Mouse (Mus musculus): ENCODE results near the gene Cacna2d3. TPM values are rescaled to one million over a fixed set of nuclear protein-coding genes. Genes with fewer than 3 reads are reported as not detected.

Cacna2d3 gene
- polyA plus RNA-seq, 1 experiment from 2014 or later, result 35.6 TPM

DNA sequence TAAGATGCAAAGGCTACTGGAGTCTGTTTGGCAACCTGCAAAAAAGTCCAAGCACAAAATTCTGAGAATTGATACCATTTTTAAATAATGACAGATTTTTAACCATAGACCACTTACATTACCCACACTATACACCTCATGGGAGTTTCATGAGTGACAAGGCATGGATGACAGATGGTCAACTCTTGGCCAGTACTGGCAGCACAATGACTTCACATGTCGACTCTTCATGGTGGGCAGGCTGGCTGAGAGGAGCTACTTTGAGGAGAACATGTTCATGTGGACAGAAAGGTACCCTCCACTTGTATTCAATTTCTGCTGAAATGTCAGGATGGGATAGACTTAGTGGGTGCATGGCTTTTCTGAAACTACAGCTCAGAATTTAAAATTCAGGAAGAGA is 498.7 kb downstream of the Cacna2d3 start:
- H3K9ac ChIP-seq (replicated peaks), result no peak overlapping the region
- H3K27ac ChIP-seq, result no peak overlapping the region
- no peaks in the 10 kb centered on the region for H3K9me3 ChIP-seq
- ATAC-seq, result no peak
- no peak overlapping the region for H3K4me2 ChIP-seq (replicated peaks)
- no peak overlapping the region for H3K4me3 ChIP-seq (replicated peaks)
- peaks cover 17% of the 10 kb centered on the region; the same call in 1 of the 2 replicates for H3K27me3 ChIP-seq
- no peaks in the 10 kb centered on the region for H3K36me3 ChIP-seq
- H3K4me1 ChIP-seq (replicated peaks), result peaks cover 11% of the 10 kb centered on the region; the same call in 1 of the 2 replicates
- 94% methylated on average over 1 of the region's 1 CpGs for WGBS

DNA sequence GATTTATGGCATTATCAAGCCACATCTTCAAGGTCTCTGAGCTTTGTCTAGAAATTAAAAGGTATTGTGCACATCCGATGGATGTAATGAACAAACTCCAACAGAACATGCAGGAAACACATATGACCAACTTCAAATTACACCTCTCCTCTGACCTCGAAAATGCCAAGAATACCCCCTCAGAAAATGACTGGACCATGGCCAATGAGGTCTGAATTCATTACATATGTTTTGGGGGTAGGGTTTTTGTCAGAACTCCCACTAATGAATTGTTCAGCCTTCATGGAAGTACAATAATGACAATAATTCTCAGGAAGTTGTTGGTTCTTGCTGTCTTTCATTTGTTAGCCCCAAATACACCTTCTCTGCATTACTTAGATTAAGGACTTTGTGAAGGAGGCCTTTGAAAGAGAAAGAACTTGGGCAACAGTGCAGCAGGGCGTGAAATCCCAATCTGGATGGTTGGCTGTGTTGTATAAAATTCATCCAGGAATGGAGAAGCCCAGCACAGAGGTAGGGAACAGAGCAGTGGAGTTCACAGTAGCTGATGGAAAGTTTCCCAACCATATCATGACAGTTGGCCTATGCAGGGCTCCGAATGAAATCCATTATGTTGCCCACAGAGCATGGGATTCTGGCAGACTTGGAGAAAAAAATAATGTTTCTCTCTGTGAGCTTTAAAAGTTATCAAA is 499.3 kb downstream of the Cacna2d3 start:
- Histone ChIP-seq H3K4me1 (replicated peaks) (peaks cover 11% of the 10 kb centered on the region; the same call in 1 of the 2 replicates), H3K4me2 (replicated peaks) (no peak overlapping the region), H3K36me3 (no peaks in the 10 kb centered on the region), H3K9me3 (no peaks in the 10 kb centered on the region), H3K27ac (no peak overlapping the region), H3K4me3 (replicated peaks) (no peak overlapping the region), H3K9ac (replicated peaks) (no peak overlapping the region), H3K27me3 (peaks cover 20% of the 10 kb centered on the region)
- WGBS, result 55% methylated on average over 4 of the region's 4 CpGs
- ATAC-seq, result no peak

DNA sequence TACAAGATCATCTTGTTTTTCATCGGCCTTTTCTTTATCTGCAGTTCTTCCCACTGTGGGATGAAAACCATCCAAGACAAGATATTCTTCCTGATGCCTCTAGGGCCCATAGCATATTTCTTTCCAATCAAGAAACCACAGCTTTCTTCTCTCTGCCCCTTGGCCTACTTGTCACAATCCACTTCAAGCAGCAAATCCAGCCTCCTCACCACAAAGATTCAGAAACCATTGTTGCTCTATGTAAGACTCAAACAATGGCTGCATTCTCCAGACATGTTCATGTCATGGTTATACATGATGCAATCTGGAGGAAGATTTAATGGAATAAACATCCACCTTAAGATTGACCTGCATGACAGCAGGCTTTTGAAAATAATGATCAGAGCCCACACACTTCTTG is 505.6 kb downstream of the Cacna2d3 start:
- H3K27ac ChIP-seq, result no peak overlapping the region
- H3K9ac ChIP-seq (replicated peaks), result no peak overlapping the region
- peaks cover 15% of the 10 kb centered on the region for H3K27me3 ChIP-seq
- no peaks in the 10 kb centered on the region for H3K9me3 ChIP-seq
- ATAC-seq, result no peak
- H3K4me3 ChIP-seq (replicated peaks), result no peak overlapping the region
- no peaks in the 10 kb centered on the region for H3K36me3 ChIP-seq
- no peaks in the 10 kb centered on the region for H3K4me1 ChIP-seq (replicated peaks)
- H3K4me2 ChIP-seq (replicated peaks), result no peak overlapping the region
- WGBS, result 83% methylated on average over 1 of the region's 1 CpGs

DNA sequence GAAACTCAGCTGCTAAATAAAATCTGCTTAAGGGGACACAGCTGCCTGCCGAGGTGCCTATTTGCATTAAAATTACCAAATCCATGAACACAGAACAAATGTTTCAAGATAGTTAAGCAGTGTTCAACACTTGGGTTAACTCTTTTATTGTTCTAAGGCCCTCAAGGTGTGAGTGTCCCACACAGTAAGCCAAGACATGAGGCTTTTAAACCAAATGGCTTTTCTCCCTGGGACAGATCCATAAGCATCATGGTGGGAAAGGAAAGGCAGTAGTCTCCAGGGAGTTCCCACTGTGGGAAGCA is 516.7 kb downstream of the Cacna2d3 start:
- H3K4me2 ChIP-seq (replicated peaks), result no peak overlapping the region
- H3K9ac ChIP-seq (replicated peaks), result no peak overlapping the region
- H3K36me3 ChIP-seq, result no peaks in the 10 kb centered on the region
- peaks cover 28% of the 10 kb centered on the region for H3K4me1 ChIP-seq (replicated peaks)
- H3K9me3 ChIP-seq, result no peaks in the 10 kb centered on the region
- peak overlapping the region; percentile 22 for H3K27ac ChIP-seq
- ATAC-seq, result peak; percentile 63
- no peaks in the 10 kb centered on the region for H3K27me3 ChIP-seq
- 13% methylated on average over 1 of the region's 1 CpGs for WGBS
- H3K4me3 ChIP-seq (replicated peaks), result no peak overlapping the region

DNA sequence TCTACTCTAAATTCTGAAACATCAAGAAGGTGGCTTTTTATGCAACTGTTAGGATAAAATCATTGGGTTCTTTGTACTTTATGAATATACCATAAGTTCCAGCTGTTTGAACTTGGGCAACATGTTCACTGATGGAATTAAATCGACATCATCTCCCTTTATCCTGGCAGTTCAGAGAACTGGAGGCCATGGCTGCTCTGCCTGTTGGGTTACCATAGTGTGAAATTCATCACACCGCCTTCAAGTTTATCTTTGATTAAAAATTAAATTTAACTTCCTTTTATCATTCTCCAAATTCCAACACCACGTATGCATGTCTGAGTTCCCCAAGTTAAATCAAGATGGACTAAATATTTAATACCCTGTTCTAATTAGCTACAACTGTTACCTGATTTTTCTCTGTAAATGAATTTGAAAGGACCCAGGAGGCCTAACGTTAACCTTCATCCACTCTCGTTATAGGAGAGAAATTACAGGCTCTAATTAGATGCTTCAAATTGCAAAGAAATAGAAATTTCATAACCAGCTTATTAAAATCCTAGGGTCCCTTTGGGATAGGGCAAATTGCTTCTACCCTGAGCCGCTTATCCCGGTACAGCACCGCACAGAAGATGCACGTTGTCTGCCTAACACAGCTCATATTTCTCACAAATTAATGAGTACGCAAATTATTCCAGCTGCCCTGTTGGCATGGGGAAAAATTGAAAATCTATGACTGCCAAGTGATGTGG is 517.3 kb downstream of the Cacna2d3 start:
- H3K4me3 ChIP-seq (replicated peaks), result no peak overlapping the region
- H3K4me1 ChIP-seq (replicated peaks), result peaks cover 28% of the 10 kb centered on the region
- H3K4me2 ChIP-seq (replicated peaks), result no peak overlapping the region
- 0 out of 2 replicates have a peak overlapping the region, but pooled peaks have one; percentile 22 for H3K27ac ChIP-seq
- H3K9ac ChIP-seq (replicated peaks), result no peak overlapping the region
- no peaks in the 10 kb centered on the region for H3K9me3 ChIP-seq
- H3K36me3 ChIP-seq, result no peaks in the 10 kb centered on the region
- peak; percentile 93 for ATAC-seq
- WGBS, result 35% methylated on average over 10 of the region's 10 CpGs
- H3K27me3 ChIP-seq, result no peaks in the 10 kb centered on the region

DNA sequence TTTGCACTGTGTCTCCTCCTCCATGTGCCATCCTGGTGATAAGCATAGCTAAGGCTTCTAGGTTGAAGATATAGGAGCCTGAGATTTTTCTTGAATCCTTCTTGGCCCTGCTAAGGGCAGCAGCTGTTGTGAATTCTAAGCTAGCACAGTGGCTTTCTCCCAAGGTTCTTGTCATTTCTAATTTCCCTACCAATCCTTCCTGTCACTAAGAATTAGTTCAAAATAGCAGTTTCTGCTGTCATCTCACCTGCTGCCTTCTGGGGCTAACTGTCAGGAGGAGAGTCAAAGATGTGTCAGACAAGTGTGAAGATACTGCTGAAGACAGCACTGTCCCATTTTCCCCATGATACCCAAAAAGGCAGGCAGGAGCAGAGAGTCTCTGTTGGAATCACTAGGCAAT is 525.5 kb downstream of the Cacna2d3 start:
- no peaks in the 10 kb centered on the region for H3K36me3 ChIP-seq
- H3K9ac ChIP-seq (replicated peaks), result no peak overlapping the region
- no peak for ATAC-seq
- H3K4me3 ChIP-seq (replicated peaks), result no peak overlapping the region
- H3K27me3 ChIP-seq, result no peaks in the 10 kb centered on the region
- no peaks in the 10 kb centered on the region for H3K9me3 ChIP-seq
- H3K4me2 ChIP-seq (replicated peaks), result no peak overlapping the region
- no peak overlapping the region for H3K27ac ChIP-seq
- no peaks in the 10 kb centered on the region for H3K4me1 ChIP-seq (replicated peaks)

DNA sequence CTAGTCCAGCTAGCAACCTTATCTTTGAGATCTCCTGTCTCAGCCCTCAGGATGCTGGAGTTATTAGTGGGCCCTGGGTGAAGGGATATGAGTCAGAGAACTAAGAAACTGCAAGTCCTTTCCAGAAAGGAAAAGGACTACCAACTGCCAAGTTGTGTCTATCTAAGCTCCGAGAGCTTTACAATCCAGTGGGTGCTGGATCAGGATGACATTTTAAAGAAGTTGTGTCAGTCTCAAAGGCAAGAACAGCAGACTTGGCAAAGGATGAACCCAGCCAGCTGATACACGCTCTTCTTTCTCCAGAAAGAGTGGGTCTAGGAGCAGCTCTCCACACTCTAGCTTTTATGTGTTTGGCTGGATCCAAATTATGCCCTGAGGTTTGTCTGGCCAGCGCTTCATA is 530.2 kb downstream of the Cacna2d3 start:
- no peaks in the 10 kb centered on the region for H3K4me1 ChIP-seq (replicated peaks)
- H3K4me3 ChIP-seq (replicated peaks), result no peak overlapping the region
- no peak for ATAC-seq
- H3K4me2 ChIP-seq (replicated peaks), result no peak overlapping the region
- H3K27ac ChIP-seq, result no peak overlapping the region
- 0 out of 2 replicates have a peak, but pooled peaks cover 3% of the 10 kb centered on the region for H3K27me3 ChIP-seq
- H3K36me3 ChIP-seq, result no peaks in the 10 kb centered on the region
- H3K9me3 ChIP-seq, result no peaks in the 10 kb centered on the region
- no peak overlapping the region for H3K9ac ChIP-seq (replicated peaks)
- WGBS, result 93% methylated on average over 3 of the region's 3 CpGs

DNA sequence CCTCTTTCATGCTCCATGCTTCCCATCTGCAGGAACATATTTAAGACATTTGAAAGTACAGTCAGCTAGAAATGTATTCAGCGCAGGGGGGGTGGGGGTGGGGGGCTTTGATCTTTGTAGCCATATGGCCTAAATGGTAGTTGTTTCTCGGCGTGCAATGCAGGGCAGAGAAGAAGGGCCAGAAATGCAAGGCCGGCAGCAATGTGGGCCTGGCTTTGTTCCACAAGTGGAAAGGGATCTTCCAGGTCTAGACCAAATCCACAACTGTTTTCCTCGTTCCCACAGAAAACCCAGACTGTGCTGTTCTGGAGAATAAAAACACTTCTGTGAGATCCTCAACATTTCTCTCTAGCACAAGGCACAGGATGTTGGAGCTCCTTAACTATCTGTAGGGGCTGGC is 537.9 kb downstream of the Cacna2d3 start:
- ATAC-seq, result no peak
- no peak overlapping the region for H3K4me2 ChIP-seq (replicated peaks)
- no peak overlapping the region for H3K4me3 ChIP-seq (replicated peaks)
- H3K27ac ChIP-seq, result no peak overlapping the region
- H3K9me3 ChIP-seq, result no peaks in the 10 kb centered on the region
- H3K9ac ChIP-seq (replicated peaks), result no peak overlapping the region
- H3K4me1 ChIP-seq (replicated peaks), result peaks cover 11% of the 10 kb centered on the region
- 86% methylated on average over 5 of the region's 5 CpGs for WGBS
- no peaks in the 10 kb centered on the region for H3K36me3 ChIP-seq
- H3K27me3 ChIP-seq, result peaks cover 6% of the 10 kb centered on the region; the same call in 1 of the 2 replicates

DNA sequence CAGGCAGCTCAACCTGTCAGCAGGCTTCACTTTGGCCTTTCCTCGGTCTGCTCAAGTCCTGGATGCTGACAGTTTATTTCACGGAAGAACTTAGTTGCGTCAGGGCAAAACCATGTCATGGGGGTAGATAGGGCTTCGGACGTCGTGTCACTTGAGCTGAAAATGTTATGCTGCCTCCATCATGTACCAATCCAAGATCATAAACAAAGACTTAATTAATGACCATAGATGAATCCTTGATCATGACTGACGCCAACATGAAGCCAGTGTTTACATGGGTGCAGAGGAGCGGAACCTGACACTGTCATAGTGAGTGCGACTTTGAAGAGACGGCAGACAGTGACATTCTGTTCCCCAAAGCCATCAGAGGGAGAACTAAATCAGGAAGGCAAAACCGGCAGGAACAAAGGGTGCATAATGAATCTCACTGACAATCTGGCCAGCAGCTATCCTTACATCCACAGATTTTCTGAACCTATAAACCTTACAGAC is 542.2 kb downstream of the Cacna2d3 start:
- Histone ChIP-seq H3K4me3 (replicated peaks) (no peak overlapping the region), H3K9me3 (no peaks in the 10 kb centered on the region), H3K27me3 (peaks cover 6% of the 10 kb centered on the region; the same call in 1 of the 2 replicates), H3K4me2 (replicated peaks) (peak overlapping the region; percentile 12; the same call in 1 of the 2 replicates), H3K4me1 (replicated peaks) (peaks cover 19% of the 10 kb centered on the region), H3K36me3 (no peaks in the 10 kb centered on the region), H3K9ac (replicated peaks) (no peak overlapping the region), H3K27ac (peak overlapping the region; percentile 51)
- 22% methylated on average over 11 of the region's 11 CpGs for WGBS
- peak; percentile 50; the same call in 1 of the 2 replicates for ATAC-seq

DNA sequence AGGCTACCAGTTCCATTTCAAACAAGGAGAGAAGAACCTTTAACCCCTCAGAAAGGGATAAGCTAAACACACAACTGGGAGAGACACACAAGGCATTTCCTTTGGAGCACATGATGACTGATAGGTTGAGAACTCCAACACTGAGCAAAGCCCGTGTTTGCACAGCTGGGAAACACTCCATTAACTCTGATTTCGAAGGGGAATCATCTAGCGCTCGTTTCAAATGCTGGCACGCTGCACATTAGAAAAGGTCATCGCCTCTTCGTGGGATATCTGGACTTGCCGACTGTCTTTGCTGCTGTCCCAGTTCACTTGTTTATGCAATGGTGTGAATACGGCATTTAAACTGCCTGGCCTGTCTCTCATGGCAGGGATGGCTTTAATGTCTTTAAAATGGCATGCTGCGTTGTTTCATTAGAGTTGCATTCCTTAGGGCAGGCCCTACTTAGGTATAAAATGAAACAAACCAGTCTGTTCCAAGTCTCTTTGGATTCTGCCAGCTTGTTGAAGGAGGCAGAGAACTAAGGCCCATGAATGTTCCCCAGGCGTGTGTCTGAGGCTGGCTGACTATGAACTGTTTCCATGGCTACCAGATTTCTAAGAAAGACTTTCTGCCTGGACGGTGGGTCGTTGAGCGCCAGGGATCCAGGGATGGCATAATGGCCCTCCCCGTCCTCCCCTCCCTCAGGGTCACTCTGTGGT is 542.8 kb downstream of the Cacna2d3 start:
- peak overlapping the region; percentile 51 for H3K27ac ChIP-seq
- WGBS, result 8% methylated on average over 15 of the region's 15 CpGs
- H3K9me3 ChIP-seq, result no peaks in the 10 kb centered on the region
- peaks cover 19% of the 10 kb centered on the region for H3K4me1 ChIP-seq (replicated peaks)
- H3K4me3 ChIP-seq (replicated peaks), result no peak overlapping the region
- H3K4me2 ChIP-seq (replicated peaks), result peak overlapping the region; percentile 12; the same call in 1 of the 2 replicates
- peak; percentile 88 for ATAC-seq
- no peaks in the 10 kb centered on the region for H3K36me3 ChIP-seq
- peaks cover 6% of the 10 kb centered on the region; the same call in 1 of the 2 replicates for H3K27me3 ChIP-seq
- no peak overlapping the region for H3K9ac ChIP-seq (replicated peaks)

DNA sequence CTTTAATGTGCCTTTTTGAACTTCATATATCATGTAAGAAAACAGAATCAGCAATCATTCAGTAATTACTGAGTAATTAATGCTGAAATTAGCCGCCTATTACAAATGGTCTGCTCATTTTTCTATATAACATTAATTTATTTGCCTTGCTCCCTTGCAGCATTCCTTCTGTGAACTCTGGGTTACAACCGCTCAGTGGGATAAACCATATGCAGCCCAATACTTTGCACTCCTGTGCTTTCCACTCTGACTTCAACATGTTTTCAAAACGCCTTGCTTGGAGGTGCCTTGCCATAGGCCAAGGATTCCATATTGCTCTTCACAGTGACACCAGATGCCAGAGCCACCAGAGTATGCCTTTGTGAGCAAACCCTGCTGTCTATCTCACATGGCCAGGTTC is 546.9 kb downstream of the Cacna2d3 start:
- no peak for ATAC-seq
- 0 out of 2 replicates have a peak, but pooled peaks cover 3% of the 10 kb centered on the region for H3K27me3 ChIP-seq
- H3K4me1 ChIP-seq (replicated peaks), result peaks cover 18% of the 10 kb centered on the region
- no peaks in the 10 kb centered on the region for H3K36me3 ChIP-seq
- WGBS, result 88% methylated on average over 3 of the region's 3 CpGs
- no peak overlapping the region for H3K4me3 ChIP-seq (replicated peaks)
- H3K9ac ChIP-seq (replicated peaks), result no peak overlapping the region
- H3K27ac ChIP-seq, result no peak overlapping the region
- no peaks in the 10 kb centered on the region for H3K9me3 ChIP-seq
- H3K4me2 ChIP-seq (replicated peaks), result no peak overlapping the region

DNA sequence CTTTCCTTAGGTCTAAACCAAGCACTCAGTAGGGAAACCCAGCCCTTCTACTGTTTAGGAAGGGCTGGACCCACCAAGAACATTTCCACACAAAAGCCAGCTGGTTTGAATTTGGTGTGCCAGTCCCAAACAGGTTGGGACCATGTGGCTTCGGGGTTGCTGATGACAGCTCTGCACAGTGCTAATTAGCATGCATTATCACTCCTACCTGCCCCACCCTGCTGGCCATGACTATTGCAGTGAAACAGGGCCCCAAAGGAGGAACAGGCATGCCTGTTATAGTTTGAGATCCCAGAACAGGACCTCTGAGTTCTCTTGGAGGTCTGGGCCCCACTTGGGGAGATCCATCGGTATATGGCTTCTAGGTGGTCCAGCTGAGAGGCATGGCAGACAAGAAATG is 549.5 kb downstream of the Cacna2d3 start:
- H3K4me1 ChIP-seq (replicated peaks), result 0 out of 2 replicates have a peak, but pooled peaks cover 4% of the 10 kb centered on the region
- no peaks in the 10 kb centered on the region for H3K9me3 ChIP-seq
- 86% methylated on average over 2 of the region's 2 CpGs for WGBS
- H3K27me3 ChIP-seq, result 0 out of 2 replicates have a peak, but pooled peaks cover 3% of the 10 kb centered on the region
- H3K4me3 ChIP-seq (replicated peaks), result no peak overlapping the region
- no peak overlapping the region for H3K9ac ChIP-seq (replicated peaks)
- no peak overlapping the region for H3K4me2 ChIP-seq (replicated peaks)
- no peak overlapping the region for H3K27ac ChIP-seq
- ATAC-seq, result no peak
- no peaks in the 10 kb centered on the region for H3K36me3 ChIP-seq
